Mouse (Mus musculus) neural tube, embryonic 15.5 days (tissue): ENCODE measurements around the gene Prex1. TPM values are rescaled to one million over a fixed set of nuclear protein-coding genes. Genes with fewer than 3 reads are reported as not detected.
A peak's percentile ranks its signal among the peaks of the same experiment; 100 is the strongest.

ENCODE experiments used
- ATAC-seq: fragments of 200-750 bp; cut with Nextera tagmentation; 2 replicates; pipeline ENCODE4 v1.8.0; 2017; ENCODE audit warnings: mild to moderate bottlenecking, moderate TSS enrichment, moderate library complexity; ENCODE audit not compliant: low FRiP score
- H3K27ac ChIP-seq: fragments of 300-500 bp; sonication (generic); replicated peaks from 2 replicates; pipeline ENCODE4 v1.5.1; 2015; ENCODE audit warnings: mild to moderate bottlenecking, inconsistent platforms
- H3K27me3 ChIP-seq: fragments of 300-500 bp; sonication (generic); replicated peaks from 2 replicates; pipeline ENCODE4 v1.6.1; 2015; ENCODE audit warnings: inconsistent platforms
- H3K36me3 ChIP-seq: fragments of 300-500 bp; sonication (generic); 2 replicates; pipeline ENCODE4 v1.6.1; 2015; ENCODE audit warnings: inconsistent platforms
- H3K4me1 ChIP-seq: fragments of 300-500 bp; sonication (generic); 2 replicates; pipeline ENCODE4 v1.6.1; 2015; ENCODE audit warnings: inconsistent platforms
- H3K4me2 ChIP-seq: fragments of 300-500 bp; sonication (generic); 2 replicates; pipeline ENCODE4 v1.6.1; 2015; ENCODE audit warnings: inconsistent platforms, mild to moderate bottlenecking, moderate library complexity
- H3K4me3 ChIP-seq: fragments of 300-500 bp; sonication (generic); replicated peaks from 2 replicates; pipeline ENCODE4 v1.5.1; 2015; ENCODE audit warnings: mild to moderate bottlenecking, inconsistent platforms
- H3K9ac ChIP-seq: fragments of 300-500 bp; sonication (generic); replicated peaks from 2 replicates; pipeline ENCODE4 v1.6.1; 2015; ENCODE audit warnings: mild to moderate bottlenecking, inconsistent platforms
- H3K9me3 ChIP-seq: fragments of 300-500 bp; sonication (generic); replicated peaks from 2 replicates; pipeline ENCODE4 v1.6.1; 2016; ENCODE audit warnings: inconsistent platforms
- WGBS: fragments of 180-500 bp; shearing (Covaris S2); methylation state at CpG from one replicate; pipeline ENCODE4 v1.1.7; 2015; ENCODE audit warnings: mixed read lengths; 5-methylcytosine and 5-hydroxymethylcytosine counted together
- polyA plus RNA-seq: library from polyadenylated mRNA; unstranded; fragments of >200 nt; fragmentation: Nextera tagmentation; extraction: Ambion mirVana; gene quantifications from 2 replicates; pipeline ENCODE4 v1.2.1, GENCODE M21; 2015

Gene Prex1
- polyA plus RNA-seq, 1 experiment from 2014 or later = 24.9 TPM

GRCm38 (mm10) chr2:166544575-166545251 is 168.9 kb downstream of the Prex1 start:
- ATAC-seq = no peak
- no peak overlapping the region for H3K4me2 ChIP-seq
- WGBS = 64% methylated on average over 7 of the region's 7 CpGs

DNA sequence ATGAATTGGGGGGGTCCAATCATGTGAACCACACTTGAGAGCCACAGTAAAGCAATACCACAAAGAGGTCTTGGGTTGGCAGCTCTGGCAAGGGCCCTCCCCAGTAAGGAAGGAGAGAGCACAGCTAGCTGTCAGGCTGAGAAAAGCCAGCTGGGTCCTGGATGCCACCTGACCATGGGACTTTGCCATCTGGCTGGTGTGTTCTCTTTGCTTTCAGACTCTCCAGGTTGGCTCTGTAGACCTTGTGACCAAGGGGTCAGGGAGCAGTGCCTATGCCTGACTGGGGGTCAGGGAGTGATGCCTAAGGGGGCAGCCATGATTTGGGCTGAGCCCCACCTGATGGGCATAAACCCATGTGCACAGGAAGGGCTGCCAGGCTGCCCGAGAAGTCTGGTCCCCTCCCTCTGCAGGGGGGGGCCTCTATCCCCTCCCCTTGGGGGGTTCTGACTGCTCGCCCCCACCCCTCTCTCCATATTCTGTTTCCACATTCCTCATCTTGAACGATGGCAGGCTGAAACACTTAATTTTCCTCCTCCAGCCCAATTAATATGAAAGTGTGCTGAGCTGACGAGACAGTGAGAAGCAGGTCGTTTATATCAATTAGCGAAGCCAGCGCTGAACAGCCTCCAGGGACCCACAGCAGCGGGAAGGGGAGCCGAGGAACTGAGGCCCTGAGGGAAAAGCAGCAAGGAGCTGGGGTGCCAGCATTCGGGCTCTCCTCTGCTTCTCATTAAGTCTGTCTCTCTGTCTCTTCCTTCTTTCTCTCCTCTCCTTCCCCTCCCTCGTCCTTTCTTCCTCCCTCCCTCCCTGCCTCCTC is 172.3 kb downstream of the Prex1 start:
- H3K27ac ChIP-seq = peak overlapping the region; percentile 51; the same call in 1 of the 2 replicates
- H3K9ac ChIP-seq = no peak overlapping the region
- no peaks in the 10 kb centered on the region for H3K27me3 ChIP-seq
- H3K9me3 ChIP-seq = no peaks in the 10 kb centered on the region; the same call in 1 of the 2 replicates
- H3K36me3 ChIP-seq = no peaks in the 10 kb centered on the region
- peak overlapping the region; percentile 25 for H3K4me2 ChIP-seq
- no peak for ATAC-seq
- peaks cover 22% of the 10 kb centered on the region for H3K4me1 ChIP-seq
- 15% methylated on average over 11 of the region's 11 CpGs for WGBS
- no peak overlapping the region for H3K4me3 ChIP-seq

More at GRCm38 (mm10) chr2:166544575-166545251, 168.9 kb downstream of the Prex1 start:
- peaks cover 23% of the 10 kb centered on the region for H3K4me1 ChIP-seq
- H3K4me3 ChIP-seq = no peak overlapping the region
- H3K36me3 ChIP-seq = no peaks in the 10 kb centered on the region
- no peaks in the 10 kb centered on the region for H3K27me3 ChIP-seq
- no peak overlapping the region for H3K9ac ChIP-seq
- H3K9me3 ChIP-seq = no peaks in the 10 kb centered on the region; the same call in 1 of the 2 replicates
- H3K27ac ChIP-seq = no peak overlapping the region

GRCm38 (mm10) chr2:166540216-166540615 is 173.4 kb downstream of the Prex1 start:
- Histone ChIP-seq H3K27me3 (no peaks in the 10 kb centered on the region), H3K4me3 (no peak overlapping the region), H3K36me3 (no peaks in the 10 kb centered on the region), H3K4me1 (peaks cover 26% of the 10 kb centered on the region), H3K27ac (no peak overlapping the region), H3K9me3 (no peaks in the 10 kb centered on the region; the same call in 1 of the 2 replicates), H3K4me2 (no peak overlapping the region), H3K9ac (no peak overlapping the region)
- no peak for ATAC-seq
- 75% methylated on average over 1 of the region's 1 CpGs for WGBS

DNA sequence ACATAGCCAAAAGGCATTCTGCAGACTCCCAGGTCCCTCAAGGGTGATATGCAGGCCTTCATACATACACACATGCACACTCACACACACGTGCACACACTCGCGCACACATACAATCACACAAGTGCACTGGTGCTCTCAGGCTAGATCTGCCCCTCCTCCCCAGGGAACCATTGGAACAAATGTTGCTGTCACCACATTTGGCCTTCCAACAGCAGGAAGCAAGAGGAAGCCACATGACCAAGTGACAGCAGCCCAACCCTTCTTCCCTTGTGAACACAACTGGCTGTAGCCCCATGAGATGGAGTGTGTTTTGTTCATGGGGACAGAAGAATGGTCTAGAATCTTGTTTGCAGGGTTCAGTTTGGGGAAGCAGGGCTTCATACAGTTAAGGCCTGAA is 176.7 kb downstream of the Prex1 start:
- Histone ChIP-seq H3K36me3 (no peaks in the 10 kb centered on the region), H3K27me3 (no peaks in the 10 kb centered on the region), H3K27ac (no peak overlapping the region), H3K4me3 (no peak overlapping the region), H3K9ac (no peak overlapping the region), H3K4me2 (no peak overlapping the region), H3K9me3 (no peaks in the 10 kb centered on the region), H3K4me1 (peaks cover 25% of the 10 kb centered on the region)
- WGBS = 94% methylated on average over 3 of the region's 3 CpGs
- no peak for ATAC-seq

GRCm38 (mm10) chr2:166535519-166535918 is 178.1 kb downstream of the Prex1 start:
- H3K9me3 ChIP-seq = no peaks in the 10 kb centered on the region
- 0 out of 2 replicates have a peak, but pooled peaks have one; percentile 55 for ATAC-seq
- peak overlapping the region; percentile 35 for H3K4me2 ChIP-seq
- whole genome bisulfite sequencing = 42% methylated on average over 11 of the region's 11 CpGs
- H3K4me1 ChIP-seq = peaks cover 16% of the 10 kb centered on the region
- peak overlapping the region; percentile 77 for H3K27ac ChIP-seq
- no peaks in the 10 kb centered on the region for H3K27me3 ChIP-seq
- H3K9ac ChIP-seq = no peak overlapping the region
- H3K4me3 ChIP-seq = no peak overlapping the region
- H3K36me3 ChIP-seq = no peaks in the 10 kb centered on the region

- H3K4me1 ChIP-seq = peaks cover 18% of the 10 kb centered on the region
- no peak for ATAC-seq
These were observed 187.4 kb downstream of the Prex1 start for GRCm38 (mm10) chr2:166526204-166526603.

GRCm38 (mm10) chr2:166523156-166523890 is 190.3 kb downstream of the Prex1 start:
- H3K4me2 ChIP-seq = no peak overlapping the region
- H3K4me3 ChIP-seq = no peak overlapping the region
- H3K4me1 ChIP-seq = peaks cover 23% of the 10 kb centered on the region
- H3K27me3 ChIP-seq = no peaks in the 10 kb centered on the region
- H3K9me3 ChIP-seq = no peaks in the 10 kb centered on the region
- ATAC-seq = no peak
- 73% methylated on average over 10 of the region's 10 CpGs for WGBS
- no peaks in the 10 kb centered on the region for H3K36me3 ChIP-seq
- no peak overlapping the region for H3K9ac ChIP-seq
- no peak overlapping the region for H3K27ac ChIP-seq

More at GRCm38 (mm10) chr2:166526204-166526603, 187.4 kb downstream of the Prex1 start:
- 80% methylated on average over 9 of the region's 9 CpGs for WGBS
- Histone ChIP-seq H3K9ac (no peak overlapping the region), H3K4me2 (no peak overlapping the region), H3K27me3 (no peaks in the 10 kb centered on the region), H3K9me3 (0 out of 2 replicates have a peak, but pooled peaks cover 6% of the 10 kb centered on the region), H3K27ac (no peak overlapping the region), H3K36me3 (no peaks in the 10 kb centered on the region), H3K4me3 (no peak overlapping the region)

DNA sequence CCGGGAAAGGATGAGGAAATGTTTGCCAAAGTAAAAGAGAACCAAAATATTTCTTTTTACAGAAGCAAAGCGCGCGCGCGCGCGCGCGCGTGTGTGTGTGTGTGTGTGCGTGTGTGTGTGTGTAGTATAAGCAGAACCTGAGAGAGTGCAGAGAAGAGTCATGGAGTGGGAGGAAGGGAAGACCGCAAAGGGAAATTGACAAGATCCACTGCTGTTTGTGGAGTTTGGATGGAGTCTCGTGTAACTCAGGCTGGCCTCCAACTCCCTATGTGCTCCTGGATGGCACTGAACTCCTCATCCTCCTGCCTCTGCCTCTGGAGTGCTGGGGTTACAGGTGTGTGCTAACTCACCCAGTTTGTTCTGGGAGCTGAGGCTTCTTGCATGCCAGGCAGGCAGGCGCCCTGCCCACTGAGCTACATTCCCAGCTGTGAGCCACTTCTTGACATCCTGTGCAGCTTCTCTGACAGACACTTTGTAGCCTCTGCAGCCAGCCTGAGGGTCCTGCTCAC is 191.0 kb downstream of the Prex1 start:
- Histone ChIP-seq H3K27ac (peak overlapping the region; percentile 72; the same call in 1 of the 2 replicates), H3K36me3 (no peaks in the 10 kb centered on the region), H3K9me3 (no peaks in the 10 kb centered on the region), H3K4me2 (no peak overlapping the region), H3K9ac (no peak overlapping the region), H3K27me3 (no peaks in the 10 kb centered on the region), H3K4me3 (no peak overlapping the region), H3K4me1 (peaks cover 29% of the 10 kb centered on the region)
- 82% methylated on average over 15 of the region's 15 CpGs for WGBS
- no peak for ATAC-seq

DNA sequence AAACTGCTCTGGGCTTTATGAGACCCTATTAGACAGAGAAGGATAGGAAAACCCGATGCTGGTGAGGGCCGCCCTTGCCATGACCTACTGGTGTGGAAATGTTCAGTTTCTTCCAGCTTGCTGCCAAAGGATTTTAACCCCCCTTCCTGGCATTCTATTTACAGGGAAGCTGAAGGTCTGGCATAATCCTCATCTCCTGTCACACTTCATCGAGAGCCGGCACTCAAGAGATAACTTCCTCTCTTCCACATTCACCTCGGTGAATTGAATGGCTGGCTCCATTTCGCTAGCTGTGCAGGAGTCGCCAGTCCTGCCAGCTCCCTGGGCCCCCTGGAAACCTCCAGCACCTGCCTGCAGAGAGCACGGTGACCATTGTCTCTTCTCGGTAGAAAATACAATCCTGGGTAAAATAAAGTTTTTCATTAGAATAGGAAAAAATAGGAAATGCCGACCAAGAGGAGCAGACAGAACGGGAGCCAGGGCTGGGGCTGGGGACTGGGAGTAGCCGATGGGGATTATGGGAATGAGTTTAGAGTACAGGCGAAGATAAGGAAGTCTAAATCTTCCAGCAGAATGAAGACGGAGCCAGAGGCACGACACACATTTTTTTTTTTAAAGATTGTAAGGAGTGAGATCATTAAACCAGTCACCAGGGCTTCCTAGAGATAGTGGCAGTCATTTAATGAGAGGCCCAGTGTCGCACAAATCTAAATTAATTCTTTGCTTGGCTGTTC is 191.6 kb downstream of the Prex1 start:
- Histone ChIP-seq H3K9ac (no peak overlapping the region), H3K4me3 (no peak overlapping the region), H3K4me1 (peaks cover 34% of the 10 kb centered on the region), H3K27me3 (no peaks in the 10 kb centered on the region), H3K9me3 (no peaks in the 10 kb centered on the region), H3K4me2 (no peak overlapping the region), H3K27ac (peak overlapping the region; percentile 72), H3K36me3 (no peaks in the 10 kb centered on the region)
- WGBS = 38% methylated on average over 16 of the region's 16 CpGs
- no peak for ATAC-seq

DNA sequence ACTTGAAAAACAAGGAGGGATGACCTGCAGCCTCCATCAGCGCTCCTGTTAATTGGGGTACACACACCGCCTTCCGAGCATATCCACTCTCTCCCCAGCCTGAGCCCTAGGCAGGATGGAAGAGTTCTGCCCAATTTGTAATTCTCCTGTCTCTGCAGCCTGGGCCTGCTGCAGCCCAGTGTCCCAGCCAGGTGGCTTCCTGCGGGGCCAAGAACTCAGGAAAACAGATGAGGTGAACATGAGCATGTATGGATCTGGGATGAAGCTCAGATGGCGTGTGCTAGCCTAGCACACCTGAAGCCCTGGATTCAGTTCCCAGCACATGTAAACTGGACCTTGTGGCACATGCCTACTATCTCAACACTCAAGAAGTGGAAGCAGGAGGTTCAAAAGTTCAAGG is 192.2 kb downstream of the Prex1 start:
- Histone ChIP-seq H3K4me2 (no peak overlapping the region), H3K9ac (no peak overlapping the region), H3K36me3 (no peaks in the 10 kb centered on the region), H3K27me3 (no peaks in the 10 kb centered on the region), H3K4me3 (no peak overlapping the region), H3K27ac (no peak overlapping the region), H3K4me1 (peaks cover 38% of the 10 kb centered on the region), H3K9me3 (no peaks in the 10 kb centered on the region)
- 93% methylated on average over 5 of the region's 5 CpGs for WGBS
- ATAC-seq = no peak

DNA sequence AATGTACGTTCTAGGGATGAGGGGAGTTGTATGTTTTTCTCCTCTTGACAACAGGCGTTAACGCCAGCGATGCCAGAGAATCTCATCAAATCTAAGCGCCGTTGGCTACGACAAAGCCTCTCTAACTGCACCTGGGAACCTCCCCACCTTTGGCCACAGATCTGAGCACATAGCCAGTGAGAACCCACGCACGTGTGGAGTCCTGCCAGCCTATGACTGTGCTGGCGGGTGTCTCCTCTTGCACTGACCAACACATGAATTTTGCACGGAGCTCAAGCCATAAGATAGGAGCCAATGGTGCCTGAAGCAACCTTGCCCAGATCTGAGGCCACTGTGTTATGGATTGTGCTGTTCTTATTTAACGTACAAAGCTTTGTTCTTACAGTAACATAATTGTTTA is 193.1 kb downstream of the Prex1 start:
- H3K27ac ChIP-seq = no peak overlapping the region
- no peaks in the 10 kb centered on the region for H3K36me3 ChIP-seq
- no peak overlapping the region for H3K4me2 ChIP-seq
- ATAC-seq = no peak
- H3K4me1 ChIP-seq = peaks cover 44% of the 10 kb centered on the region
- H3K9ac ChIP-seq = no peak overlapping the region
- no peaks in the 10 kb centered on the region for H3K27me3 ChIP-seq
- H3K9me3 ChIP-seq = no peaks in the 10 kb centered on the region
- H3K4me3 ChIP-seq = no peak overlapping the region
- WGBS = 92% methylated on average over 12 of the region's 12 CpGs
